Mouse (Mus musculus): ENCODE measurements around the gene Shb. TPM values are rescaled to one million over a fixed set of nuclear protein-coding genes. Genes with fewer than 3 reads are reported as not detected.
A peak's percentile ranks its signal among the peaks of the same experiment; 100 is the strongest.
"Not testable (repeated sequence)": the region's sequence is repeated elsewhere in the genome, so short reads cannot be mapped to it uniquely, and the experiment has no call there.

Gene Shb
- total and polyA plus RNA-seq, 2 experiments from 2014 or later = 8.6 to 32.6 TPM

- Histone ChIP-seq H3K27ac (ENCODE audit: low read depth, low read length) (no peak overlapping the region), H3K4me2 (ENCODE audit: low read depth) (no peak overlapping the region), H3K9me3 (ENCODE audit: low read length) (no peaks in the 10 kb centered on the region), H3K4me3 (ENCODE audit: low read depth, low read length) (no peak overlapping the region), H3K27me3 (ENCODE audit: insufficient read depth, low read length) (no peaks in the 10 kb centered on the region), H3K9ac (no peak overlapping the region), H3K4me1 (ENCODE audit: insufficient read depth) (no peaks in the 10 kb centered on the region), H3K36me3 (ENCODE audit: insufficient read depth) (peaks cover 7% of the 10 kb centered on the region)
- DNase-seq (no peak), ATAC-seq (no peak)
- 83% methylated on average over 8 of the region's 8 CpGs for WGBS
- TF ChIP-seq CTCF (IDR thresholded peaks at IDR 0.05; ENCODE audit: low read depth) = no peak
Measured at GRCm38 (mm10) chr4:45392994-45393393, 139.3 kb downstream of the Shb start.

GRCm38 (mm10) chr4:45392572-45392971 is 139.7 kb downstream of the Shb start:
- DNase-seq = no peak
- no peak overlapping the region for H3K9ac ChIP-seq

GRCm38 (mm10) chr4:45392099-45392498 is 140.2 kb downstream of the Shb start:
- WGBS = 73% methylated on average over 4 of the region's 4 CpGs
- no peak overlapping the region for H3K9ac ChIP-seq
- H3K4me3 ChIP-seq (ENCODE audit: low read depth, low read length) = no peak overlapping the region
- no peak for ATAC-seq
- H3K9me3 ChIP-seq (ENCODE audit: low read length) = no peaks in the 10 kb centered on the region
- H3K27ac ChIP-seq (ENCODE audit: low read depth, low read length) = no peak overlapping the region
- peak; percentile 29; the same call in 1 of the 2 replicates for TF ChIP-seq CTCF (IDR thresholded peaks at IDR 0.05; ENCODE audit: low read depth)
- no peak for DNase-seq
- no peaks in the 10 kb centered on the region for H3K4me1 ChIP-seq (ENCODE audit: insufficient read depth)
- H3K36me3 ChIP-seq (ENCODE audit: insufficient read depth) = 0 out of 2 replicates have a peak, but pooled peaks cover under 1% of the 10 kb centered on the region
- H3K4me2 ChIP-seq (ENCODE audit: low read depth) = no peak overlapping the region
- no peaks in the 10 kb centered on the region for H3K27me3 ChIP-seq (ENCODE audit: insufficient read depth, low read length)

More at GRCm38 (mm10) chr4:45392572-45392971, 139.7 kb downstream of the Shb start:
- no peak for TF ChIP-seq CTCF (IDR thresholded peaks at IDR 0.05; ENCODE audit: low read depth)
- Histone ChIP-seq H3K9me3 (ENCODE audit: low read length) (no peaks in the 10 kb centered on the region), H3K36me3 (ENCODE audit: insufficient read depth) (peaks cover 3% of the 10 kb centered on the region; the same call in 1 of the 2 replicates), H3K27me3 (ENCODE audit: insufficient read depth, low read length) (no peaks in the 10 kb centered on the region), H3K4me1 (ENCODE audit: insufficient read depth) (no peaks in the 10 kb centered on the region), H3K4me2 (ENCODE audit: low read depth) (no peak overlapping the region), H3K27ac (ENCODE audit: low read depth, low read length) (no peak overlapping the region), H3K4me3 (ENCODE audit: low read depth, low read length) (no peak overlapping the region)
- ATAC-seq = no peak
- WGBS = 70% methylated on average over 11 of the region's 11 CpGs

GRCm38 (mm10) chr4:45387296-45387695 is 145.0 kb downstream of the Shb start:
- 98% methylated on average over 5 of the region's 5 CpGs for WGBS
- DNase-seq = not testable (repeated sequence)

GRCm38 (mm10) chr4:45382133-45382532 is 150.1 kb downstream of the Shb start:
- not testable (repeated sequence) for H3K27me3 ChIP-seq (ENCODE audit: insufficient read depth, low read length); DNase-seq; H3K9me3 ChIP-seq (ENCODE audit: low read length); H3K4me2 ChIP-seq (ENCODE audit: low read depth); H3K27ac ChIP-seq (ENCODE audit: low read depth, low read length); H3K36me3 ChIP-seq (ENCODE audit: insufficient read depth); ATAC-seq; H3K4me3 ChIP-seq (ENCODE audit: low read depth, low read length); H3K4me1 ChIP-seq (ENCODE audit: insufficient read depth); H3K9ac ChIP-seq
- 86% methylated on average over 2 of the region's 2 CpGs for WGBS

More at GRCm38 (mm10) chr4:45387296-45387695, 145.0 kb downstream of the Shb start:
- H3K4me1 ChIP-seq (ENCODE audit: insufficient read depth); H3K27ac ChIP-seq (ENCODE audit: low read depth, low read length); H3K9ac ChIP-seq; H3K36me3 ChIP-seq (ENCODE audit: insufficient read depth); H3K9me3 ChIP-seq (ENCODE audit: low read length); H3K4me3 ChIP-seq (ENCODE audit: low read depth, low read length); ATAC-seq; H3K4me2 ChIP-seq (ENCODE audit: low read depth); H3K27me3 ChIP-seq (ENCODE audit: insufficient read depth, low read length): not testable (repeated sequence)

GRCm38 (mm10) chr4:45380903-45381580 is 151.2 kb downstream of the Shb start:
- ATAC-seq; H3K27ac ChIP-seq (ENCODE audit: low read depth, low read length); DNase-seq; H3K4me1 ChIP-seq (ENCODE audit: insufficient read depth); H3K9ac ChIP-seq; H3K27me3 ChIP-seq (ENCODE audit: insufficient read depth, low read length); H3K4me3 ChIP-seq (ENCODE audit: low read depth, low read length); H3K9me3 ChIP-seq (ENCODE audit: low read length); H3K4me2 ChIP-seq (ENCODE audit: low read depth): not testable (repeated sequence)
- H3K36me3 ChIP-seq (ENCODE audit: insufficient read depth) = peaks cover 13% of the 10 kb centered on the region
- 76% methylated on average over 10 of the region's 10 CpGs for WGBS

- 85% methylated on average over 4 of the region's 4 CpGs for WGBS
Measured at GRCm38 (mm10) chr4:45376573-45376972, 155.7 kb downstream of the Shb start.

More at GRCm38 (mm10) chr4:45376573-45376972, 155.7 kb downstream of the Shb start:
- DNase-seq (no peak), ATAC-seq (no peak)
- H3K4me3 ChIP-seq (ENCODE audit: low read depth, low read length) = no peak overlapping the region
- TF ChIP-seq CTCF (IDR thresholded peaks at IDR 0.05; ENCODE audit: low read depth) = no peak
- H3K9ac ChIP-seq = no peak overlapping the region
- H3K36me3 ChIP-seq (ENCODE audit: insufficient read depth) = peaks cover 50% of the 10 kb centered on the region
- no peaks in the 10 kb centered on the region for H3K27me3 ChIP-seq (ENCODE audit: insufficient read depth, low read length)
- no peaks in the 10 kb centered on the region for H3K4me1 ChIP-seq (ENCODE audit: insufficient read depth)
- H3K27ac ChIP-seq (ENCODE audit: low read depth, low read length) = no peak overlapping the region
- H3K9me3 ChIP-seq (ENCODE audit: low read length) = no peaks in the 10 kb centered on the region
- no peak overlapping the region for H3K4me2 ChIP-seq (ENCODE audit: low read depth)

Measured in forebrain, postnatal 0 days (tissue).